Mouse (Mus musculus) liver, adult 2 months (tissue): ENCODE results near the gene Fgfr1op.

Experiments
- CTCF ChIP-seq: fragments of 200-500 bp; IDR thresholded peaks from 2 replicates; pipeline ENCODE4 v1.5.1; 2011; ENCODE audit warnings: low read depth, low read length, control low read depth
- POLR2A ChIP-seq: fragments of 200-500 bp; IDR thresholded peaks from 2 replicates; pipeline ENCODE4 v1.6.1; 2011; ENCODE audit warnings: low read length, control low read depth; ENCODE audit not compliant: insufficient read depth; ENCODE audit errors: extremely low read depth

DNA sequence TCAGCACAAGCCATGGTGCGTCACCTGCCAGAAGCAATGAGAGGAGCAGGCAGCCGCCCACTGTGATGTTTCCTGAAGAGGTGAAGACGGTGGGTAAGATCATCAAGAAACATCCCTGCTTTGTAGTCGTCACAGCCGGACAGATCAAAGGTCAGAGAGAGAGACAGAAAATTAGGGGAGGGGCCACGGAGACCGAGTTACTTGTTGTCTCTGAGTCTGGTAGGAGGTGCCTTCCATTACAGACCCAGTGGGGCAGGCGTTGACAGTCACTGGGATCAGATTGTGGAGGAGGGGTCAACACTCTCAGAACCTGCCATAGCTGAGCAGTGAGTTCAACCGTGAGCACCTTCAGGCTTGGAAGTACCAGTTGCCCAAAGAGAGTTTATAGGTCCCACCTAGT, 63.3 kb downstream of the Fgfr1op start:
- TF ChIP-seq CTCF (no peak), POLR2A (no peak)
